Mouse (Mus musculus) forebrain, embryonic 10.5 days (tissue): ENCODE data around the gene 2610301B20Rik. TPM values are rescaled to one million over a fixed set of nuclear protein-coding genes. Genes with fewer than 3 reads are reported as not detected.
A peak's percentile ranks its signal among the peaks of the same experiment; 100 is the strongest.

Experiments used
- DNase-seq: peaks from one replicate; pipeline ENCODE4 v3.0.0-alpha.2; 2017; ENCODE audit warnings: low spot score; ENCODE audit errors: extremely low spot score
- H3K27ac ChIP-seq: fragments of 300-500 bp; sonication (generic); 2 replicates; pipeline ENCODE4 v1.5.1; 2016; ENCODE audit warnings: mild to moderate bottlenecking
- H3K27me3 ChIP-seq: fragments of 300-500 bp; sonication (generic); 2 replicates; pipeline ENCODE4 v1.6.1; 2016; ENCODE audit warnings: mild to moderate bottlenecking; ENCODE audit not compliant: poor library complexity, severe bottlenecking
- H3K36me3 ChIP-seq: fragments of 300-500 bp; sonication (generic); replicated peaks from 2 replicates; pipeline ENCODE4 v1.6.1; 2016; ENCODE audit warnings: mild to moderate bottlenecking, moderate library complexity
- H3K4me1 ChIP-seq: fragments of 300-500 bp; sonication (generic); 2 replicates; pipeline ENCODE4 v1.6.1; 2016
- H3K4me3 ChIP-seq: fragments of 300-500 bp; sonication (generic); 2 replicates; pipeline ENCODE4 v1.5.1; 2016; ENCODE audit warnings: mild to moderate bottlenecking, moderate library complexity
- H3K9me3 ChIP-seq: fragments of 300-500 bp; sonication (generic); 2 replicates; pipeline ENCODE4 v1.6.1; 2016; ENCODE audit warnings: mild to moderate bottlenecking, moderate library complexity
- WGBS: fragments of 180-500 bp; shearing (Covaris S2); methylation state at CpG from one replicate; pipeline ENCODE4 v1.1.7; 2016; 5-methylcytosine and 5-hydroxymethylcytosine counted together
- microRNA-seq: library from miRNA; unstranded; fragments of <30 nt; microRNA quantifications from one replicate; pipeline ENCODE4, GENCODE M21; 2017
- polyA plus RNA-seq: library from polyadenylated mRNA; unstranded; fragments of >200 nt; fragmentation: Nextera tagmentation; extraction: Ambion mirVana; gene quantifications from 2 replicates; pipeline ENCODE4 v1.2.1, GENCODE M21; 2016

Gene 2610301B20Rik
- polyA plus RNA-seq, 1 experiment from 2014 or later: 41.8 TPM

GRCm38 (mm10) chr4:10931040-10931439 is 56.7 kb downstream of the 2610301B20Rik start:
- no peak overlapping the region for H3K27ac ChIP-seq
- 88% methylated on average over 9 of the region's 9 CpGs for whole genome bisulfite sequencing
- no peaks in the 10 kb centered on the region for H3K36me3 ChIP-seq
- DNase-seq: no peak
- H3K9me3 ChIP-seq: no peaks in the 10 kb centered on the region
- no peak overlapping the region for H3K4me3 ChIP-seq
- no peaks in the 10 kb centered on the region for H3K27me3 ChIP-seq
- H3K4me1 ChIP-seq: peaks cover 9% of the 10 kb centered on the region

- Histone ChIP-seq H3K4me1 (peaks cover 9% of the 10 kb centered on the region), H3K4me3 (no peak overlapping the region), H3K27me3 (no peaks in the 10 kb centered on the region), H3K9me3 (no peaks in the 10 kb centered on the region), H3K27ac (no peak overlapping the region), H3K36me3 (no peaks in the 10 kb centered on the region)
- 15% methylated on average over 4 of the region's 4 CpGs for WGBS
- DNase-seq: no peak
Observed at GRCm38 (mm10) chr4:10932091-10932745, 57.9 kb downstream of the 2610301B20Rik start.

GRCm38 (mm10) chr4:10932782-10933181 is 58.5 kb downstream of the 2610301B20Rik start:
- no peaks in the 10 kb centered on the region for H3K36me3 ChIP-seq
- no peaks in the 10 kb centered on the region for H3K9me3 ChIP-seq
- H3K27me3 ChIP-seq: no peaks in the 10 kb centered on the region
- H3K4me3 ChIP-seq: no peak overlapping the region
- H3K27ac ChIP-seq: no peak overlapping the region
- 77% methylated on average over 5 of the region's 5 CpGs for WGBS
- H3K4me1 ChIP-seq: peaks cover 9% of the 10 kb centered on the region
- no peak for DNase-seq

- no peaks in the 10 kb centered on the region for H3K27me3 ChIP-seq
- H3K27ac ChIP-seq: no peak overlapping the region
- H3K9me3 ChIP-seq: no peaks in the 10 kb centered on the region
- no peaks in the 10 kb centered on the region for H3K36me3 ChIP-seq
- H3K4me3 ChIP-seq: no peak overlapping the region
- no peak for DNase-seq
- peaks cover 9% of the 10 kb centered on the region for H3K4me1 ChIP-seq
- 89% methylated on average over 4 of the region's 4 CpGs for WGBS
Observed at GRCm38 (mm10) chr4:10936766-10937165, 62.5 kb downstream of the 2610301B20Rik start.

Small RNA genes lying within 50 kb of the gene (microRNA-seq; reads per million reads assigned to microRNA genes)
- not detected for gene Mir3471-1
- 6.6 reads per million, percentile 17 among the genes with 10 or more reads in this experiment for gene n-TSaga9
